In the genomic region with DNA sequence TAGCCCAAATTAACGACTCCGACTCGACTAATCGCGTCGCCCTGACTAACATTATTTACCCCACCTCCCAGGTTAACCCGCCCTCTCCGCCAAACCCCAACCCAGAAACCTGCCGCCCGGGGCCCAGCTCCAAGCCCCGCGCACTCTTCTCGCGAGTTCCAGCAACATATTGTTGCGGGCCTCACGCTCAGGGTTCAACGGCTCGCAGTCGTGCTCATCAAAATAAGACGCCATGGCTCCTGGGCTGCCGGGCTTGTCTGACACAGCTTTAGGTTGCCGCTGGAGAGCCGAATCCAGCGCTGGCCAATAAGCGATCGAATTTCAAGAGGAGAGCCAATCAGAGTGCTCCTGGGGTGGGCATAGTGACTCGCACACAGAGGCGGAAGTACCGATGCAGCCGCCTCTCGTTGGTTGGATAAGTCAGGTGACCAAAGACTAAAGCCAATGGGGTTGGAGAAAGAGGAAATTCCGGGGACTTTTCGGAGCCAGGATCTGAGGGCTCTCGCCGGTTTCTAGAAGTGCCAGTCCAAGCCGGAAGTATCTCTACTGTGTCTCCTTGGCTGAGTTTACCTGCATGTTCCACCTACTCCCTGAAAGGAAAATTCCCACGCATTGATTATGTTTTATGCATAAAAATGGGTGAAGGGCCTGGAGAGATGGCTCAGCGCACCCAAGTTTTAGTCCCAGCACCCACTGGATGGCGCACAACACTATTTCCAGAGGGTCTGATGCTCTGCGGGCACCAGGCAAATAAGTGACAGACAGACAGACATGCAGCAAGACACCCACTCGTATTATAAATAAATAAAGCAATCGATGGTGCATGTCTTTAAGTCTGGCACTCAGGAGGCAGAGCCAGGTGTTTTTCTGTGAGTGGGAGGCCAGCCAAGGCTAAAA, we compare ENCODE assay signal across 7 mouse cellular contexts. TPM values are rescaled to one million over a fixed set of nuclear protein-coding genes. Genes with fewer than 3 reads are reported as not detected.
DNase-seq lines count a peak whose midpoint lies in the region; ATAC-seq lines count a peak whose summit lies in the region.

No protein-coding gene starts in this region.

- H3K4me1 ChIP-seq in intestine, embryonic 16.5 days (ENCODE audit: control insufficient read depth, insufficient read depth, low read length): peaks cover 33% of the 10 kb centered on the region
- H3K4me1 ChIP-seq in midbrain, embryonic 11.5 days (ENCODE audit: control insufficient read depth, insufficient read depth, low read length): peaks cover 8% of the 10 kb centered on the region

- peak; percentile 97 for ATAC-seq in intestine, embryonic 16.5 days
- peak; percentile 99 for ATAC-seq in midbrain, embryonic 11.5 days (ENCODE audit: low FRiP score)

- no peaks in the 10 kb centered on the region for H3K27me3 ChIP-seq in intestine, embryonic 16.5 days (replicated peaks; ENCODE audit: control insufficient read depth, insufficient read depth, low read length)
- H3K27me3 ChIP-seq in midbrain, embryonic 11.5 days (ENCODE audit: control insufficient read depth, insufficient read depth, low read length): no peaks in the 10 kb centered on the region

- no peaks in the 10 kb centered on the region for H3K9me3 ChIP-seq in intestine, embryonic 16.5 days (ENCODE audit: control insufficient read depth, low read length)
- no peaks in the 10 kb centered on the region for H3K9me3 ChIP-seq in midbrain, embryonic 11.5 days (ENCODE audit: control insufficient read depth, low read length)

- peak; percentile 97 for DNase-seq in adrenal gland, adult 8-10 months
- DNase-seq in embryo, embryonic 9.5 days (ENCODE audit: extremely low spot score): peak; percentile 94
- peak; percentile 83 to 92 for DNase-seq in gastrocnemius, postnatal 4 days (ENCODE audit: low spot score in 2 of 2)
- DNase-seq in left cerebral cortex, postnatal 36 days (ENCODE audit: low spot score in 2 of 2): peak; percentile 94 to 95
- peak; percentile 97 for DNase-seq in midbrain, embryonic 11.5 days (ENCODE audit: low spot score, missing footprints)
- DNase-seq in skeletal muscle tissue, adult 2 months (ENCODE audit: low read depth, low spot score): peak; percentile 97

- 0 out of 2 replicates have a peak, but pooled peaks cover 2% of the 10 kb centered on the region for H3K36me3 ChIP-seq in intestine, embryonic 16.5 days (ENCODE audit: control insufficient read depth, insufficient read depth, low read length)
- peaks cover 2% of the 10 kb centered on the region; the same call in 1 of the 2 replicates for H3K36me3 ChIP-seq in midbrain, embryonic 11.5 days (ENCODE audit: control insufficient read depth, insufficient read depth, low read length)

- H3K27ac ChIP-seq in intestine, embryonic 16.5 days (ENCODE audit: low read length): peak overlapping the region; percentile 67
- no peak overlapping the region for H3K27ac ChIP-seq in midbrain, embryonic 11.5 days (ENCODE audit: low read depth, low read length)

- peak overlapping the region; percentile 69 for H3K4me3 ChIP-seq in intestine, embryonic 16.5 days (ENCODE audit: low read length)
- peak overlapping the region; percentile 80 for H3K4me3 ChIP-seq in midbrain, embryonic 11.5 days (ENCODE audit: low read depth, low read length)

- H3K4me2 ChIP-seq in intestine, embryonic 16.5 days (ENCODE audit: low read depth, low read length): peak overlapping the region; percentile 76
- peak overlapping the region; percentile 89 for H3K4me2 ChIP-seq in midbrain, embryonic 11.5 days

- peak overlapping the region; percentile 75 for H3K9ac ChIP-seq in intestine, embryonic 16.5 days (ENCODE audit: low read depth, low read length)
- peak overlapping the region; percentile 80 for H3K9ac ChIP-seq in midbrain, embryonic 11.5 days (ENCODE audit: low read length)

- intact Hi-C loops in left cerebral cortex, postnatal 36 days (cut with DNase I): no loop called here

- WGBS in intestine, embryonic 16.5 days: under 1% methylated on average over 42 of the region's 42 CpGs
- WGBS in midbrain, embryonic 11.5 days: under 1% methylated on average over 42 of the region's 42 CpGs

RNA-seq across cellular contexts. Expression of gene Rnf181, which starts 4.4 kb away (rescaled TPM):
- total RNA-seq in adrenal gland, adult 8-10 months (2022): 100 to 1,000 TPM; 330 to 558 (median 451) TPM
- total RNA-seq in gastrocnemius, postnatal 4 days (2021): 10 to 100 TPM; 36.8 to 41.5 TPM
- 159 and 162 TPM in 2 replicates for polyA plus RNA-seq in intestine, embryonic 16.5 days (2015; fragmentation: Nextera tagmentation; extraction: Ambion mirVana)
- total RNA-seq in left cerebral cortex, postnatal 36 days (2021): 10 to 100 TPM; 71.6 to 76.2 TPM
- 102 TPM in 2 replicates for polyA plus RNA-seq in midbrain, embryonic 11.5 days (2014; fragmentation: Nextera tagmentation; extraction: Ambion mirVana)

RNA-seq across cellular contexts. Expression of gene Tmem150a, which starts 7.1 kb away (rescaled TPM):
- 10 to 100 TPM; 20.0 to 37.7 (median 28.2) TPM for total RNA-seq in adrenal gland, adult 8-10 months (2022)
- 10 to 100 TPM in 1 of 2 experiments, 1 to 10 TPM in 1; 9.4 to 10.2 TPM for total RNA-seq in gastrocnemius, postnatal 4 days (2021)
- 16.4 and 18.0 TPM in 2 replicates for polyA plus RNA-seq in intestine, embryonic 16.5 days (2015; fragmentation: Nextera tagmentation; extraction: Ambion mirVana)
- total RNA-seq in left cerebral cortex, postnatal 36 days (2021): 1 to 10 TPM; 9.0 to 9.9 TPM
- polyA plus RNA-seq in midbrain, embryonic 11.5 days (2014; fragmentation: Nextera tagmentation; extraction: Ambion mirVana): 6.2 and 6.5 TPM in 2 replicates

RNA-seq across cellular contexts. Expression of gene 0610030E20Rik, which starts 15.3 kb away (rescaled TPM):
- total RNA-seq in adrenal gland, adult 8-10 months (2022): 10 to 100 TPM; 23.9 to 36.8 (median 29.1) TPM
- total RNA-seq in gastrocnemius, postnatal 4 days (2021): 10 to 100 TPM; 16.1 to 18.3 TPM
- polyA plus RNA-seq in intestine, embryonic 16.5 days (2015; fragmentation: Nextera tagmentation; extraction: Ambion mirVana): 27.6 and 27.7 TPM in 2 replicates
- total RNA-seq in left cerebral cortex, postnatal 36 days (2021): 10 to 100 TPM; 13.9 to 19.0 TPM
- 15.6 and 16.1 TPM in 2 replicates for polyA plus RNA-seq in midbrain, embryonic 11.5 days (2014; fragmentation: Nextera tagmentation; extraction: Ambion mirVana)

RNA-seq across cellular contexts. Expression of gene Usp39, which starts 17.4 kb away (rescaled TPM):
- total RNA-seq in adrenal gland, adult 8-10 months (2022): 10 to 100 TPM; 31.1 to 39.0 (median 34.4) TPM
- 10 to 100 TPM; 19.3 to 21.0 TPM for total RNA-seq in gastrocnemius, postnatal 4 days (2021)
- 30.0 and 33.0 TPM in 2 replicates for polyA plus RNA-seq in intestine, embryonic 16.5 days (2015; fragmentation: Nextera tagmentation; extraction: Ambion mirVana)
- total RNA-seq in left cerebral cortex, postnatal 36 days (2021): 10 to 100 TPM; 33.0 to 33.8 TPM
- polyA plus RNA-seq in midbrain, embryonic 11.5 days (2014; fragmentation: Nextera tagmentation; extraction: Ambion mirVana): 114 and 116 TPM in 2 replicates

RNA-seq across cellular contexts. Expression of gene Vamp5, which starts 17.9 kb away (rescaled TPM):
- total RNA-seq in adrenal gland, adult 8-10 months (2022): 10 to 100 TPM; 37.2 to 56.4 (median 40.4) TPM
- total RNA-seq in gastrocnemius, postnatal 4 days (2021): 10 to 100 TPM; 17.5 to 21.9 TPM
- 17.3 and 17.8 TPM in 2 replicates for polyA plus RNA-seq in intestine, embryonic 16.5 days (2015; fragmentation: Nextera tagmentation; extraction: Ambion mirVana)
- total RNA-seq in left cerebral cortex, postnatal 36 days (2021): 1 to 10 TPM; 4.0 to 4.3 TPM
- 13.4 and 15.4 TPM in 2 replicates for polyA plus RNA-seq in midbrain, embryonic 11.5 days (2014; fragmentation: Nextera tagmentation; extraction: Ambion mirVana)

Comparison
In these comparisons a context has a peak if more than half of its experiments do, and no peak if none do; other contexts are left out.
1. RNA of gene Rnf181, which starts 4.4 kb away (total RNA-seq): 330 to 558 TPM in adrenal gland, adult 8-10 months; 71.6 to 76.2 TPM in left cerebral cortex, postnatal 36 days and 36.8 to 41.5 TPM in gastrocnemius, postnatal 4 days; every median in the first group is over 4 times any median in the second.
2. Peak in every context shown above with its lines, with median percentiles within 50 percentile points of each other: DNase-seq.